Mouse (Mus musculus): Measurements from ENCODE around the gene Entpd5.

- no peak for TF ChIP-seq POLR2A (IDR thresholded peaks at IDR 0.05; ENCODE audit: borderline replicate concordance, extremely low read depth, low read depth, low read length)
- no peak for TF ChIP-seq CTCF (IDR thresholded peaks at IDR 0.05; ENCODE audit: insufficient read depth, low read length)
These were observed 9.7 kb downstream of the Entpd5 start for GRCm38 (mm10) chr12:84399135-84399534.
